Mouse (Mus musculus): ENCODE data around the gene Osm. TPM values are rescaled to one million over a fixed set of nuclear protein-coding genes. Genes with fewer than 3 reads are reported as not detected.

The Osm gene
- not detected in 2 replicates for polyA plus RNA-seq (2016; fragmentation: Nextera tagmentation; extraction: Ambion mirVana)

- Histone ChIP-seq H3K9me3 (no peaks in the 10 kb centered on the region), H3K27ac (no peak within 1 kb of the TSS), H3K36me3 (no peaks in the 10 kb centered on the region), H3K4me3 (no peak within 1 kb of the TSS), H3K9ac (no peak within 1 kb of the TSS), H3K27me3 (no peaks in the 10 kb centered on the region), H3K4me2 (replicated peaks) (no peak within 1 kb of the TSS), H3K4me1 (no peaks in the 10 kb centered on the region)
- ATAC-seq (ENCODE audit: insufficient number of reproducible peaks, insufficient read depth, low FRiP score, low TSS enrichment) = no peak
- 78% methylated on average over 16 of the region's 16 CpGs for WGBS
These were observed at the start of gene Osm for GRCm38 (mm10) chr11:4235665-4236545. Osm (plus strand) TSS chr11:4236420.

- under 1% methylated on average over 56 of the region's 71 CpGs for WGBS
- H3K4me3 ChIP-seq = peak within 1 kb of the TSS; percentile 85
- H3K9me3 ChIP-seq = no peaks in the 10 kb centered on the region
- peaks cover 15% of the 10 kb centered on the region for H3K36me3 ChIP-seq
- H3K4me1 ChIP-seq = peaks cover 22% of the 10 kb centered on the region
- peak within 1 kb of the TSS; percentile 65; the same call in 1 of the 2 replicates for H3K27ac ChIP-seq
- H3K9ac ChIP-seq = peak within 1 kb of the TSS; percentile 87
- peak within 1 kb of the TSS; percentile 85 for H3K4me2 ChIP-seq (replicated peaks)
- no peaks in the 10 kb centered on the region for H3K27me3 ChIP-seq
- peak; percentile 97 for ATAC-seq (ENCODE audit: insufficient number of reproducible peaks, insufficient read depth, low FRiP score, low TSS enrichment)
These were observed 49.5 kb upstream of the Osm start, which contains the start of gene Tbc1d10a for GRCm38 (mm10) chr11:4186486-4187317. Tbc1d10a (plus strand) TSS chr11:4186789.

GRCm38 (mm10) chr11:4187318-4187700 is 48.9 kb upstream of the Osm start:
- Histone ChIP-seq H3K27me3 (no peaks in the 10 kb centered on the region), H3K4me3 (peak overlapping the region; percentile 85), H3K36me3 (peaks cover 10% of the 10 kb centered on the region), H3K27ac (no peak overlapping the region), H3K9ac (peak overlapping the region; percentile 87), H3K9me3 (no peaks in the 10 kb centered on the region), H3K4me1 (peaks cover 27% of the 10 kb centered on the region), H3K4me2 (replicated peaks) (peak overlapping the region; percentile 85)
- 0 out of 2 replicates have a peak, but pooled peaks have one; percentile 2 for ATAC-seq (ENCODE audit: insufficient number of reproducible peaks, insufficient read depth, low FRiP score, low TSS enrichment)
- 17% methylated on average over 9 of the region's 9 CpGs for WGBS

- WGBS = 85% methylated on average over 6 of the region's 6 CpGs
These were observed 47.0 kb upstream of the Osm start for GRCm38 (mm10) chr11:4189182-4189581.

GRCm38 (mm10) chr11:4190677-4191076 is 45.5 kb upstream of the Osm start:
- Histone ChIP-seq H3K36me3 (no peaks in the 10 kb centered on the region), H3K4me2 (replicated peaks) (no peak overlapping the region), H3K9me3 (no peaks in the 10 kb centered on the region), H3K4me1 (peaks cover 33% of the 10 kb centered on the region), H3K27ac (no peak overlapping the region), H3K27me3 (no peaks in the 10 kb centered on the region), H3K4me3 (no peak overlapping the region), H3K9ac (no peak overlapping the region)
- 64% methylated on average over 3 of the region's 3 CpGs for WGBS
- ATAC-seq (ENCODE audit: insufficient number of reproducible peaks, insufficient read depth, low FRiP score, low TSS enrichment) = no peak

More at GRCm38 (mm10) chr11:4189182-4189581, 47.0 kb upstream of the Osm start:
- no peak overlapping the region for H3K4me2 ChIP-seq (replicated peaks)
- no peak overlapping the region for H3K27ac ChIP-seq
- H3K4me3 ChIP-seq = no peak overlapping the region
- H3K9me3 ChIP-seq = no peaks in the 10 kb centered on the region
- no peaks in the 10 kb centered on the region for H3K27me3 ChIP-seq
- H3K36me3 ChIP-seq = no peaks in the 10 kb centered on the region
- no peak for ATAC-seq (ENCODE audit: insufficient number of reproducible peaks, insufficient read depth, low FRiP score, low TSS enrichment)
- H3K4me1 ChIP-seq = peaks cover 33% of the 10 kb centered on the region
- H3K9ac ChIP-seq = no peak overlapping the region

- 54% methylated on average over 3 of the region's 3 CpGs for WGBS
- peaks cover 41% of the 10 kb centered on the region for H3K4me1 ChIP-seq
- H3K4me2 ChIP-seq (replicated peaks) = no peak overlapping the region
- H3K9ac ChIP-seq = no peak overlapping the region
- no peak for ATAC-seq (ENCODE audit: insufficient number of reproducible peaks, insufficient read depth, low FRiP score, low TSS enrichment)
- H3K27ac ChIP-seq = 0 out of 2 replicates have a peak overlapping the region, but pooled peaks have one; percentile 23
- H3K27me3 ChIP-seq = no peaks in the 10 kb centered on the region
- no peaks in the 10 kb centered on the region for H3K9me3 ChIP-seq
- no peaks in the 10 kb centered on the region for H3K36me3 ChIP-seq
- no peak overlapping the region for H3K4me3 ChIP-seq
These were observed 43.5 kb upstream of the Osm start for GRCm38 (mm10) chr11:4192757-4193156.

- Histone ChIP-seq H3K4me3 (no peak overlapping the region), H3K9ac (no peak overlapping the region), H3K4me2 (replicated peaks) (no peak overlapping the region), H3K36me3 (no peaks in the 10 kb centered on the region), H3K9me3 (no peaks in the 10 kb centered on the region), H3K27ac (no peak overlapping the region), H3K27me3 (no peaks in the 10 kb centered on the region), H3K4me1 (peaks cover 40% of the 10 kb centered on the region)
- no peak for ATAC-seq (ENCODE audit: insufficient number of reproducible peaks, insufficient read depth, low FRiP score, low TSS enrichment)
These were observed 42.8 kb upstream of the Osm start for GRCm38 (mm10) chr11:4193420-4193819.

- no peak for ATAC-seq (ENCODE audit: insufficient number of reproducible peaks, insufficient read depth, low FRiP score, low TSS enrichment)
- Histone ChIP-seq H3K4me2 (replicated peaks) (no peak overlapping the region), H3K9ac (no peak overlapping the region), H3K27ac (no peak overlapping the region), H3K9me3 (no peaks in the 10 kb centered on the region), H3K4me1 (peaks cover 40% of the 10 kb centered on the region), H3K4me3 (no peak overlapping the region), H3K27me3 (no peaks in the 10 kb centered on the region), H3K36me3 (no peaks in the 10 kb centered on the region)
- 82% methylated on average over 3 of the region's 3 CpGs for whole genome bisulfite sequencing
These were observed 40.6 kb upstream of the Osm start for GRCm38 (mm10) chr11:4195597-4196031.

- peaks cover 30% of the 10 kb centered on the region for H3K4me1 ChIP-seq
- WGBS = 64% methylated on average over 8 of the region's 8 CpGs
- H3K9me3 ChIP-seq = no peaks in the 10 kb centered on the region
- H3K27me3 ChIP-seq = no peaks in the 10 kb centered on the region
- H3K27ac ChIP-seq = no peak overlapping the region
- no peaks in the 10 kb centered on the region for H3K36me3 ChIP-seq
- H3K4me2 ChIP-seq (replicated peaks) = no peak overlapping the region
- no peak overlapping the region for H3K4me3 ChIP-seq
- no peak for ATAC-seq (ENCODE audit: insufficient number of reproducible peaks, insufficient read depth, low FRiP score, low TSS enrichment)
- no peak overlapping the region for H3K9ac ChIP-seq
These were observed 39.6 kb upstream of the Osm start for GRCm38 (mm10) chr11:4196636-4197035.

GRCm38 (mm10) chr11:4197691-4198090 is 38.5 kb upstream of the Osm start:
- Histone ChIP-seq H3K27ac (no peak overlapping the region), H3K4me1 (peaks cover 28% of the 10 kb centered on the region), H3K9me3 (no peaks in the 10 kb centered on the region), H3K4me3 (no peak overlapping the region), H3K9ac (no peak overlapping the region), H3K27me3 (no peaks in the 10 kb centered on the region), H3K36me3 (no peaks in the 10 kb centered on the region), H3K4me2 (replicated peaks) (no peak overlapping the region)
- ATAC-seq (ENCODE audit: insufficient number of reproducible peaks, insufficient read depth, low FRiP score, low TSS enrichment) = no peak
- WGBS = 100% methylated on average over 1 of the region's 1 CpGs

GRCm38 (mm10) chr11:4201981-4202700 is 34.1 kb upstream of the Osm start:
- no peak for ATAC-seq (ENCODE audit: insufficient number of reproducible peaks, insufficient read depth, low FRiP score, low TSS enrichment)
- WGBS = 80% methylated on average over 11 of the region's 11 CpGs
- peaks cover 9% of the 10 kb centered on the region for H3K36me3 ChIP-seq

More at GRCm38 (mm10) chr11:4201981-4202700, 34.1 kb upstream of the Osm start:
- Histone ChIP-seq H3K4me1 (peaks cover 9% of the 10 kb centered on the region), H3K9me3 (no peaks in the 10 kb centered on the region), H3K27ac (no peak overlapping the region), H3K4me3 (no peak overlapping the region), H3K9ac (no peak overlapping the region), H3K4me2 (replicated peaks) (no peak overlapping the region), H3K27me3 (no peaks in the 10 kb centered on the region)
